Mouse (Mus musculus): ENCODE measurements around the gene Rbpms2.

DNA sequence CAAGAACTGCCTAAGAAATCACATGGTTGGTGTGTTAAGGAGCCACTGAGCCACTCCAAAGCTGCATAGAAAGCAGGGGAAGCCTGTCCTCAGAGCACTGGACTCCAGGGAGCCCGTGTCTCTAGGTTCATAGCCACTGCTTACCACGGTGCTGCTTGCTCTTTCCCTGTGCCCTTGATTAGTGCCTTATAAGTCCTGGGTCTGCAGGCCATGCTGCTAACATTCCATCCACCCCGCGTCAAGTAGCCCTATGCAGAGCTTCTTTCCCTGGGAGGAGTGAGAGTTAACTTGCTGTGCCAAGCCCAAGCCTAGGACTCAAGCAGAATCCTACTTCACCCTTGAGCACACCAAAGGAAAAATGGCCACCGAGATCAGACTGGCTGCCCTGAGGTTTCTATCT is 9.6 kb downstream of the Rbpms2 start:
- TF ChIP-seq TCF12 (IDR thresholded peaks at IDR 0.05; ENCODE audit: insufficient read depth, poor library complexity, severe bottlenecking), result no peak
- TF ChIP-seq REST (IDR thresholded peaks at IDR 0.05; ENCODE audit: insufficient read depth, insufficient read length), result no peak
- no peak for TF ChIP-seq POLR2A (IDR thresholded peaks at IDR 0.05; ENCODE audit: insufficient read length, low read depth)
- TF ChIP-seq USF1 (IDR thresholded peaks at IDR 0.05; ENCODE audit: low read depth), result no peak
- no peak for TF ChIP-seq POLR2AphosphoS2 (IDR thresholded peaks at IDR 0.05; ENCODE audit: insufficient read length, low read depth)
- no peak for TF ChIP-seq MAX (IDR thresholded peaks at IDR 0.05; ENCODE audit: low read depth)
- no peak for TF ChIP-seq E2F4 (IDR thresholded peaks at IDR 0.05; ENCODE audit: insufficient read depth)
- no peak for TF ChIP-seq SRF (IDR thresholded peaks at IDR 0.05; ENCODE audit: control insufficient read depth, insufficient read length, low read depth)
- no peak for TF ChIP-seq CEBPB (IDR thresholded peaks at IDR 0.05; ENCODE audit: insufficient read depth, poor library complexity, severe bottlenecking)

All from myocyte (in vitro differentiated cells).